Mouse (Mus musculus) thymus, adult 2 months (tissue): ENCODE results near the gene Tcf25.

Experiments
- CTCF ChIP-seq: fragments of 200-500 bp; IDR thresholded peaks from 2 replicates; pipeline ENCODE4 v1.5.1; 2012; ENCODE audit warnings: mild to moderate bottlenecking, control low read depth, low read length, moderate library complexity, borderline replicate concordance; ENCODE audit not compliant: control insufficient read depth, poor library complexity, insufficient read depth; ENCODE audit errors: extremely low read depth
- POLR2A ChIP-seq: fragments of 200-500 bp; IDR thresholded peaks from 2 replicates; pipeline ENCODE4 v1.6.1; 2012; ENCODE audit warnings: mild to moderate bottlenecking, low read length, control low read depth, moderate library complexity; ENCODE audit not compliant: control insufficient read depth, poor library complexity, insufficient read depth; ENCODE audit errors: extremely low read depth

DNA sequence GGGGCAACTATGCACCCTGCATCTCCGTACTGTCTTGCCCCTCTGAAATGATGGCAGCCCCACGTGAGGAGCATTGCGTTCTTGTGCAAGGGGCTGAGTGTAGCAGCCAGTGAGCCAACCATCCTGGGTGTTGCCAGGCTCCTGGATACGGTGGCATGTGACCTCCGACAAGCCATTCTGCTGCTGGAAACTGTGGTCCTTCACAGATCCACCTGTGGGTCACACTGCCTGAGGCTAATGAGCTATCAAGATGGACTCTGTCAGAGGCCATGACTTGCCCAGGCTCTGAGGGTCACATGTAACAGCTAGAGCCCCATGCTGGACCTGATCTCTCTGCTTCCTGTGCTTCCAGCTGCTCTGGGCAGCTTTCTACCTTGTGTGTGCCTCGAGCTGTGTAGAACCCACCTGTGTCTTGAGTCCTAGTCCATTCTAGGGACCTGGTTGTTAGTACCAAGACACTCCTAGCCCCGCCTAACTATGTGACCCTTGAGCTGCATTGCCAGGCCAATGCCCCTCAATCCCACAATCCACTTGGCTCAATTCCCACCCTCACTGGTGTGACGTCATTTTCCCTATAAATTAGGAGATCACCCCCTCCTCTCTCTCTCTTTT is 43.5 kb downstream of the Tcf25 start:
- TF ChIP-seq POLR2A (no peak), CTCF (no peak)
